Mouse (Mus musculus) CH12.LX (cell line): ENCODE results near the gene Helz. TPM values are rescaled to one million over a fixed set of nuclear protein-coding genes. Genes with fewer than 3 reads are reported as not detected.

Experiments
- DNase-seq: peaks from one replicate; pipeline ENCODE4 v3.0.0-alpha.2; 2013; ENCODE audit errors: extremely low read depth
- H3K27ac ChIP-seq: 2 replicates; pipeline ENCODE4 v1.5.1; 2012; ENCODE audit warnings: low read depth, mild to moderate bottlenecking, control low read depth, moderate library complexity; ENCODE audit not compliant: insufficient read depth
- H3K27me3 ChIP-seq: replicated peaks from 2 replicates; pipeline ENCODE3; 2012; ENCODE audit warnings: inconsistent platforms
- H3K36me3 ChIP-seq, 2 experiments: replicated peaks in 1 of 2; 2 replicates each; pipeline versions ENCODE3 to v1.6.1; 2012; ENCODE audit warnings: inconsistent platforms in 1 of 2, low read length in 1 of 2, mild to moderate bottlenecking in 1 of 2, mixed read lengths in 1 of 2, moderate library complexity in 1 of 2; ENCODE audit not compliant: control insufficient read depth in 1 of 2, insufficient read depth in 1 of 2
- H3K4me1 ChIP-seq, 2 experiments: 2 replicates each; pipeline ENCODE4 v1.6.1; 2012; ENCODE audit warnings: inconsistent platforms in 1 of 2, moderate library complexity in 1 of 2; ENCODE audit not compliant: insufficient read depth in 2 of 2, control insufficient read depth in 1 of 2
- H3K4me2 ChIP-seq: 2 replicates; pipeline ENCODE4 v1.6.1; 2012; ENCODE audit warnings: low read depth, mild to moderate bottlenecking, control low read depth; ENCODE audit not compliant: poor library complexity, insufficient read depth, severe bottlenecking
- H3K4me3 ChIP-seq, 3 experiments: fragments of 150-350 bp in 1 of 3; sonication (generic) in 1 of 3; replicated peaks in 1 of 3; 2 replicates each; pipeline versions ENCODE3 to v1.5.1; 2011 to 2012; ENCODE audit warnings: low read depth in 2 of 3, low read length in 2 of 3, mild to moderate bottlenecking in 2 of 3, moderate library complexity in 2 of 3, control low read depth in 1 of 3, improper control_type of control experiment in 1 of 3, inconsistent platforms in 1 of 3, mixed read lengths in 1 of 3; ENCODE audit not compliant: poor library complexity in 1 of 3
- H3K79me2 ChIP-seq: replicated peaks from 2 replicates; pipeline ENCODE4 v1.6.1; 2012; ENCODE audit warnings: mild to moderate bottlenecking, moderate library complexity; ENCODE audit not compliant: control insufficient read depth, poor library complexity, insufficient read depth, severe bottlenecking; ENCODE audit errors: extremely low read depth
- H3K9ac ChIP-seq: 2 replicates; pipeline ENCODE4 v1.6.1; 2012; ENCODE audit warnings: low read depth, mild to moderate bottlenecking, control low read depth, moderate library complexity; ENCODE audit not compliant: insufficient read depth
- H3K9me3 ChIP-seq: replicated peaks from 2 replicates; pipeline ENCODE3; 2012; ENCODE audit warnings: low read length, inconsistent platforms, mixed read lengths
- BHLHE40 ChIP-seq: IDR thresholded peaks from 2 replicates; pipeline ENCODE4 v1.6.1; 2011; ENCODE audit warnings: mild to moderate bottlenecking, low read depth, low read length, improper control_type of control experiment
- CTCF ChIP-seq, 2 experiments: IDR thresholded peaks in 1 of 2; conservative IDR thresholded peaks in 1 of 2; 2 replicates each; pipeline ENCODE4 v1.5.1; 2011 to 2012; ENCODE audit warnings: low read depth in 2 of 2, low read length in 2 of 2, improper control_type of control experiment in 1 of 2, inconsistent platforms in 1 of 2, mild to moderate bottlenecking in 1 of 2, moderate library complexity in 1 of 2
- ELF1 ChIP-seq: IDR thresholded peaks from 2 replicates; pipeline ENCODE4 v1.6.1; 2014; ENCODE audit warnings: low read depth, mild to moderate bottlenecking, inconsistent platforms, low read length, improper control_type of control experiment
- ETS1 ChIP-seq: conservative IDR thresholded peaks from 2 replicates; pipeline ENCODE4 v1.6.1; 2012; ENCODE audit warnings: low read depth, mild to moderate bottlenecking, inconsistent platforms, low read length, improper control_type of control experiment, moderate library complexity
- GABPA ChIP-seq: IDR thresholded peaks from 2 replicates; pipeline ENCODE4 v1.6.1; 2012; ENCODE audit warnings: low read depth, low read length, improper control_type of control experiment, inconsistent platforms; ENCODE audit not compliant: insufficient replicate concordance
- HCFC1 ChIP-seq: IDR thresholded peaks from 2 replicates; pipeline ENCODE4 v1.6.1; 2012; ENCODE audit warnings: low read depth, mild to moderate bottlenecking, inconsistent platforms, low read length, improper control_type of control experiment
- JUN ChIP-seq: IDR thresholded peaks from 2 replicates; pipeline ENCODE4 v1.6.1; 2011; ENCODE audit warnings: low read depth, mild to moderate bottlenecking, low read length, improper control_type of control experiment, moderate library complexity; ENCODE audit not compliant: insufficient read depth
- JUND ChIP-seq: conservative IDR thresholded peaks from 2 replicates; pipeline ENCODE4 v1.6.1; 2011; ENCODE audit warnings: low read depth, low read length, improper control_type of control experiment
- KAT2A ChIP-seq: IDR thresholded peaks from 2 replicates; pipeline ENCODE4 v1.6.1; 2012; ENCODE audit warnings: low read length, improper control_type of control experiment, inconsistent platforms; ENCODE audit not compliant: insufficient replicate concordance
- MAX ChIP-seq: IDR thresholded peaks from 2 replicates; pipeline ENCODE4 v1.6.1; 2011; ENCODE audit warnings: low read length, improper control_type of control experiment
- MEF2A ChIP-seq: IDR thresholded peaks from 2 replicates; pipeline ENCODE4 v1.6.1; 2014; ENCODE audit warnings: low read depth, mild to moderate bottlenecking, inconsistent platforms, low read length, improper control_type of control experiment, borderline replicate concordance
- NELFE ChIP-seq: IDR thresholded peaks from 2 replicates; pipeline ENCODE4 v1.6.1; 2011; ENCODE audit warnings: low read depth, low read length, improper control_type of control experiment
- POLR2AphosphoS2 ChIP-seq: IDR thresholded peaks from 2 replicates; pipeline ENCODE4 v1.6.1; 2011; ENCODE audit warnings: low read depth, low read length, improper control_type of control experiment
- SIN3A ChIP-seq: IDR thresholded peaks from 2 replicates; pipeline ENCODE4 v1.6.1; 2012; ENCODE audit warnings: low read length, improper control_type of control experiment, inconsistent platforms
- SMC3 ChIP-seq: IDR thresholded peaks from 2 replicates; pipeline ENCODE4 v1.6.1; 2011; ENCODE audit warnings: low read depth, low read length, improper control_type of control experiment
- UBTF ChIP-seq: IDR thresholded peaks from 2 replicates; pipeline ENCODE4 v1.6.1; 2012; ENCODE audit warnings: low read depth, mild to moderate bottlenecking, inconsistent platforms, low read length, improper control_type of control experiment, moderate library complexity
- ZC3H11A ChIP-seq: IDR thresholded peaks from 2 replicates; pipeline ENCODE4 v1.6.1; 2012; ENCODE audit warnings: low read depth, mild to moderate bottlenecking, inconsistent platforms, low read length, improper control_type of control experiment
- ZMIZ1 ChIP-seq: IDR thresholded peaks from 2 replicates; pipeline ENCODE4 v1.6.1; 2012; ENCODE audit warnings: low read depth, mild to moderate bottlenecking, inconsistent platforms, low read length, improper control_type of control experiment
- ZNF384 ChIP-seq: IDR thresholded peaks from 2 replicates; pipeline ENCODE4 v1.6.1; 2012; ENCODE audit warnings: low read depth, low read length, improper control_type of control experiment, inconsistent platforms
- dilution Hi-C: fragments of 300-500 bp; cut with MboI; formaldehyde crosslinking; loops from 2 replicates; pipeline ENCODE4 v1.14.3; 2020; ENCODE audit warnings: low sequenced_read_pairs; ENCODE audit not compliant: extremely low pct_unique_long_range_greater_than_20kb, extremely low pct_ligation_motif_present
- in situ Hi-C: fragments of 300-500 bp; cut with MboI; formaldehyde crosslinking; loops from 3 replicates; pipeline ENCODE4 v1.14.3; 2019; ENCODE audit warnings: low sequenced_read_pairs, low pct_ligation_motif_present, low pct_unique_long_range_greater_than_20kb, mixed read lengths
- polyA plus RNA-seq: library from polyadenylated mRNA; unstranded; fragments of >175 nt; gene quantifications from 2 replicates; pipeline ENCODE4 v1.2.1, GENCODE M21; 2012; ENCODE audit warnings: low read depth; ENCODE audit not compliant: insufficient read length
- total RNA-seq, 2 experiments: library from RNA; depleted of rRNA; stranded (reverse); fragments of 300-350 nt in 1 of 2; fragments of >200 nt in 1 of 2; gene quantifications; 2 replicates each; pipeline ENCODE4 v1.2.3; 2012 to 2014

Helz gene
- total and polyA plus RNA-seq, 3 experiments, result 11.5 to 44.4 (median 22.2) TPM

GRCm38 (mm10) chr11:107660452-107660851, 112.7 kb downstream of the Helz start:
- no peaks in the 10 kb centered on the region for H3K4me1 ChIP-seq
- in situ Hi-C loops, result no loop called here

GRCm38 (mm10) chr11:107662666-107663065, 114.9 kb downstream of the Helz start:
- dilution Hi-C loops (no loop called here), in situ Hi-C loops (no loop called here)
- H3K79me2 ChIP-seq, result no peaks in the 10 kb centered on the region
- H3K4me3 ChIP-seq, result no peak overlapping the region
- TF ChIP-seq ELF1 (no peak), MEF2A (no peak), NELFE (no peak), HCFC1 (no peak), SMC3 (no peak), ZC3H11A (no peak), CTCF (conservative IDR thresholded peaks at IDR 0.05 in 1 of 2, IDR thresholded peaks at IDR 0.05 in 1 of 2; ENCODE audit: low read depth in 2 of 2, low read length in 2 of 2) (no peak), MAX (no peak), KAT2A (no peak), BHLHE40 (no peak), GABPA (no peak), UBTF (no peak), POLR2AphosphoS2 (no peak)
- no peaks in the 10 kb centered on the region for H3K4me1 ChIP-seq
- peaks cover 71 to 95% of the 10 kb centered on the region in 2 experiments for H3K36me3 ChIP-seq
- H3K27me3 ChIP-seq, result no peaks in the 10 kb centered on the region
- no peak overlapping the region for H3K27ac ChIP-seq
- no peak overlapping the region for H3K9ac ChIP-seq
- no peaks in the 10 kb centered on the region for H3K9me3 ChIP-seq
- H3K4me2 ChIP-seq, result no peak overlapping the region
- no peak for DNase-seq

More at GRCm38 (mm10) chr11:107660452-107660851, 112.7 kb downstream of the Helz start:
- H3K9ac ChIP-seq, result no peak overlapping the region
- no peaks in the 10 kb centered on the region for H3K79me2 ChIP-seq
- H3K36me3 ChIP-seq, result peaks cover 68 to 96% of the 10 kb centered on the region in 2 experiments
- no peak overlapping the region for H3K27ac ChIP-seq
- dilution Hi-C loops, result no loop called here
- H3K4me2 ChIP-seq, result no peak overlapping the region
- H3K9me3 ChIP-seq, result no peaks in the 10 kb centered on the region
- no peak for DNase-seq
- TF ChIP-seq MEF2A (no peak), JUND (no peak), JUN (no peak), ZMIZ1 (no peak), CTCF (conservative IDR thresholded peaks at IDR 0.05 in 1 of 2, IDR thresholded peaks at IDR 0.05 in 1 of 2; ENCODE audit: low read depth in 2 of 2, low read length in 2 of 2) (no peak), UBTF (no peak), SIN3A (no peak), POLR2AphosphoS2 (no peak), ZNF384 (no peak), ETS1 (no peak)
- no peak overlapping the region for H3K4me3 ChIP-seq
- no peaks in the 10 kb centered on the region for H3K27me3 ChIP-seq
